Comparison of ENCODE assay signal across 9 mouse cellular contexts in genomic region chr19:57969766-57970165, GRCm38 (mm10).
DNase-seq lines count a peak whose midpoint lies in the region; ATAC-seq lines count a peak whose summit lies in the region.
"Had no signal": no experiment of that assay in that cellular context is flagged by ENCODE, and none has a peak within 500 bp of the region (broad histone marks: within the 10 kb centered on the region; RNA-seq: fewer than 3 reads in every experiment).

No protein-coding gene starts in this region.

- no peak for ATAC-seq in monocyte, adult 5-6 weeks (replicated peaks; ENCODE audit: insufficient number of reproducible peaks, low FRiP score, low TSS enrichment, poor library complexity, severe bottlenecking)

- DNase-seq in left cerebral cortex, adult 11 months (ENCODE audit: low spot score), result peak; percentile 57
- DNase-seq in left cerebral cortex, postnatal 4 days, result no peak
- peak; percentile 77 for DNase-seq in fibroblast of lung, adult 2 months (ENCODE audit: low read depth)
- DNase-seq in left cerebral cortex, adult 9 months (ENCODE audit: low spot score in 2 of 2), result peak; percentile 53 to 75
- no peak for DNase-seq in embryo, embryonic 11 days
- DNase-seq in heart, postnatal 10 days, result no peak
- DNase-seq: cerebellum, adult 2 months; heart, postnatal 36 days had no signal

- intact Hi-C loops in left cerebral cortex, postnatal 4 days (cut with DNase I), result no loop called here
- intact Hi-C loops in heart, postnatal 10 days (cut with DNase I), result no loop called here

Comparison
In these comparisons a context has a peak if more than half of its experiments do, and no peak if none do; other contexts are left out.
1. DNase-seq: peak in left cerebral cortex, adult 11 months (single experiment), fibroblast of lung, adult 2 months (single experiment) and left cerebral cortex, adult 9 months (2 of 2); none in left cerebral cortex, postnatal 4 days (single experiment), embryo, embryonic 11 days (single experiment) and heart, postnatal 10 days (0 of 2).